8 mouse cellular contexts compared by ENCODE assay signal in the genomic region with DNA sequence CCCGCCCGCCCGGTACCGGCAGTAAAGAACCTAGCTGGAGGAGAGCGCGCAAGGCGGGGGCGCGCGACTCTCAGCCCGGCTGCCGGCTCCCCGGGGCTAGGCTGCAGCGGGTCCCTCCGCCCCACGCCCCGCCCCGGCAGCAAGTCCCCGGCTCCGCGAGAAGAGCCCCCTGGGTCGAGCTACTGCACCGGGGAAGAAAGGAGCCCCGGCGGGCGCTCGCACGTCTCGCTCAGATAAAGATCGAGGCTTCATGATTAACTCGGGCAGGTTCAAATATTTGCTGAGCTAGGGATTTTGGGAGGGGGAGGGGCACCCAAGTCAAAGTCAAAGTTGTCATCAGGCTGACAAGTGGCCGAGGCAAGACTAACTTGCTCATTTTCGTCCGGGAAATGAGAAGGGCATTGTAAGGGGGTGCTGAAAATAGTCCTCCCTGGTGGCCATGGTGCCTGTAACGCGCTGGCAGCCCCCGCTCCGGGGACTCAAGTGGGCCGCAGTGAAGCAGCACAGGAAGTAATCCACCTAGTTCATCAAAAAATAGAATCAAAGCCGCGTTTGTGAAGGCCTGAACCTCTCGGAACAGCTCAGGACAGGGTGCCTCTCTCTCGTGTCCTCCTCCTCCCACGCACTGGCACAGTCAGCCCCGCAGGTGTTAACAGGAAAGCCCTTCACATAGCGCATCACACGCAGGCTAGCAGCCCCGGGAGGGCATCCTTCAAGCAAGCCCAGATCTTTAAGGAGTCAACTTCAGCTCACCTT.
DNase-seq lines count a peak whose midpoint lies in the region; ATAC-seq and TF ChIP-seq lines count a peak whose summit lies in the region.

No protein-coding gene starts in this region.

- H3K9ac ChIP-seq in embryonic facial prominence, embryonic 15.5 days: peak overlapping the region; percentile 57
- peak overlapping the region; percentile 48 for H3K9ac ChIP-seq in lung, postnatal 0 days (replicated peaks; ENCODE audit: low read depth)

- ATAC-seq in embryonic facial prominence, embryonic 15.5 days (ENCODE audit: insufficient number of reproducible peaks, low FRiP score, low TSS enrichment, low read depth): peak; percentile 22; the same call in 1 of the 2 replicates
- peak; percentile 56 for ATAC-seq in lung, postnatal 0 days

- H3K79me2 ChIP-seq in C2C12 (ENCODE audit: control insufficient read depth, insufficient read depth): no peaks in the 10 kb centered on the region

- peak overlapping the region; percentile 84 for H3K27ac ChIP-seq in embryonic facial prominence, embryonic 15.5 days (replicated peaks)
- H3K27ac ChIP-seq in lung, postnatal 0 days (ENCODE audit: low read length): peak overlapping the region; percentile 7; the same call in 1 of the 2 replicates

- TF ChIP-seq EP300 in lung, postnatal 0 days (IDR thresholded peaks at IDR 0.05): no peak

- no peaks in the 10 kb centered on the region for H3K9me3 ChIP-seq in embryonic facial prominence, embryonic 15.5 days (replicated peaks)
- H3K9me3 ChIP-seq in lung, postnatal 0 days (ENCODE audit: low read length): no peaks in the 10 kb centered on the region

- peak overlapping the region; percentile 11 for H3K4me3 ChIP-seq in C2C12 (ENCODE audit: insufficient read depth, poor library complexity, severe bottlenecking)
- H3K4me3 ChIP-seq in embryonic facial prominence, embryonic 15.5 days (replicated peaks): peak overlapping the region; percentile 60
- H3K4me3 ChIP-seq in lung, postnatal 0 days (ENCODE audit: low read depth, low read length): peak overlapping the region; percentile 58

- DNase-seq in adrenal gland, postnatal 36 days: peak; percentile 57 to 80
- DNase-seq in heart, postnatal 36 days: peak; percentile 51 to 63
- peak; percentile 35 to 48 for DNase-seq in layer of hippocampus, adult 8-10 months (ENCODE audit: low spot score in 2 of 2)
- peak; percentile 49 for DNase-seq in lung, postnatal 0 days (ENCODE audit: low spot score)
- DNase-seq in ovary, postnatal 14 days (ENCODE audit: low spot score): peak; percentile 56
- DNase-seq in thymus, postnatal 10 days (ENCODE audit: low spot score in 2 of 2): peak; percentile 83

- H3K79me3 ChIP-seq in C2C12 (ENCODE audit: low read depth): no peaks in the 10 kb centered on the region

- H3K4me1 ChIP-seq in embryonic facial prominence, embryonic 15.5 days: peaks cover 69% of the 10 kb centered on the region
- H3K4me1 ChIP-seq in lung, postnatal 0 days (ENCODE audit: insufficient read depth, low read depth, low read length): peaks cover 8% of the 10 kb centered on the region; the same call in 1 of the 2 replicates

- peak overlapping the region; percentile 86 for H3K4me2 ChIP-seq in embryonic facial prominence, embryonic 15.5 days (replicated peaks)
- H3K4me2 ChIP-seq in lung, postnatal 0 days (replicated peaks; ENCODE audit: low read depth, low read length): peak overlapping the region; percentile 90

- 2% methylated on average over 48 of the region's 48 CpGs for WGBS in embryonic facial prominence, embryonic 15.5 days
- 2% methylated on average over 48 of the region's 48 CpGs for WGBS in lung, postnatal 0 days

- no peaks in the 10 kb centered on the region for H3K27me3 ChIP-seq in C2C12 (ENCODE audit: control insufficient read depth, insufficient read depth, insufficient read length)
- H3K27me3 ChIP-seq in embryonic facial prominence, embryonic 15.5 days: no peaks in the 10 kb centered on the region
- H3K27me3 ChIP-seq in lung, postnatal 0 days (replicated peaks; ENCODE audit: insufficient read depth, low read length): no peaks in the 10 kb centered on the region

- intact Hi-C loops in heart, postnatal 36 days (cut with DNase I): loop anchor here (2.0 to 5.0 kb wide), 4 partner anchors 186 to 802 kb away; no protein-coding TSS in a partner anchor

- peaks cover 4% of the 10 kb centered on the region for H3K36me3 ChIP-seq in C2C12 (ENCODE audit: control insufficient read depth, insufficient read depth)
- H3K36me3 ChIP-seq in embryonic facial prominence, embryonic 15.5 days: 0 out of 2 replicates have a peak, but pooled peaks cover 7% of the 10 kb centered on the region
- peaks cover 10% of the 10 kb centered on the region; the same call in 1 of the 2 replicates for H3K36me3 ChIP-seq in lung, postnatal 0 days (ENCODE audit: insufficient read depth, low read length)

- TF ChIP-seq CTCF in C2C12 (IDR thresholded peaks at IDR 0.05; ENCODE audit: control insufficient read depth, insufficient read depth, insufficient read length): no peak
- TF ChIP-seq CTCF in lung, postnatal 0 days (IDR thresholded peaks at IDR 0.05): no peak

- peak overlapping the region; percentile 12 for H3ac ChIP-seq in C2C12 (ENCODE audit: control insufficient read depth, insufficient read length, low read depth)

TF ChIP-seq in C2C12, 6 proteins besides CTCF, POLR2A, EP300 and RAD21:
- TF ChIP-seq USF1 (IDR thresholded peaks at IDR 0.05; ENCODE audit: low read depth): no peak
- no peak for TF ChIP-seq MYOG (IDR thresholded peaks at IDR 0.05; ENCODE audit: control insufficient read depth, extremely low read depth, insufficient read length)
- no peak for TF ChIP-seq CEBPB (IDR thresholded peaks at IDR 0.05; ENCODE audit: low read depth)
- no peak for TF ChIP-seq MAX (IDR thresholded peaks at IDR 0.05)
- TF ChIP-seq FOSL1 (IDR thresholded peaks at IDR 0.05; ENCODE audit: insufficient read depth, low read length, poor library complexity, severe bottlenecking): no peak
- TF ChIP-seq MYOD1 (IDR thresholded peaks at IDR 0.05; ENCODE audit: control insufficient read depth, insufficient read length, low read depth): no peak
TF ChIP-seq in C2C12: peak in this region for 0.

Comparison
In these comparisons a context has a peak if more than half of its experiments do, and no peak if none do; other contexts are left out.
1. Peak in every context shown above with its lines: DNase-seq, ATAC-seq, H3K4me3 ChIP-seq and H3K27ac ChIP-seq.